Mouse (Mus musculus) right cerebral cortex, adult 18-20 months (tissue): Measurements from ENCODE around the gene Rflnb.
"Not testable (repeated sequence)": the region's sequence is repeated elsewhere in the genome, so short reads cannot be mapped to it uniquely, and the experiment has no call there.

Experiments
- DNase-seq: peaks from one replicate; pipeline ENCODE4 v3.0.0; 2022; ENCODE audit warnings: mixed read lengths

Rflnb gene

DNA sequence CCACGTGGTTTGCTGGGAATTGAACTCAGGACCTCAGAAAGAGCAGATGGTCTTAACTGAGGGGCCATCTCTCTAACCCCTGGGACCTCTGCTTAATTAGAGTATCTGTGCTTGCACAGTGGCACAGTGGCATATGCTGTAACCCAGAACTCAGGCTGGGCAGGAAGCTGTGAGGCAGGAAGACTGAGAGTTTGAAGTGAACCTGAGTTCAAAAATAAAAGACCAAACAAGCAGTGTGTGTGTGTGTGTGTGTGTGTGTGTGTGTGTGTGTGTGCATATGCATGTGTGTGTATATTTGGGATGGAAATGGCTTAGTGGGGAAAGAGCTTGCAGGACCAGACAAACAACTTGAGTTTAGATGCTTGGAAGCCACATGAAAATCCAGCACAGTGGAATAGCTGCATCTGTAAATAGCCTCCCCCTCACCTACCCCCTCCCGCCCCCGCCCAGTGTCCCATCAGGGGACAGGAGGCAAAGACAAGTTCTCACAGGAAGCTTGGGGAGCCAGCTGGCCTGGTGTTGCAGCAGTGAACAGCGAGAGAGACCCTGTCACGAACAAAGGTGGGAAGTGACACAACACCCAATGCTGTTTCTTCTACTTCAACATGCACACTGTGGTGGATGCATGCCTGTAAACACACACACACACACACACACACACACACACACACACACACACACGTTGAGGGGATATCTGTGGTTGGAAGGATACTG is 10.2 kb upstream of the Rflnb start:
- DNase-seq = no peak

GRCm38 (mm10) chr11:76035182-76035581 is 7.6 kb upstream of the Rflnb start:
- no peak for DNase-seq

DNA sequence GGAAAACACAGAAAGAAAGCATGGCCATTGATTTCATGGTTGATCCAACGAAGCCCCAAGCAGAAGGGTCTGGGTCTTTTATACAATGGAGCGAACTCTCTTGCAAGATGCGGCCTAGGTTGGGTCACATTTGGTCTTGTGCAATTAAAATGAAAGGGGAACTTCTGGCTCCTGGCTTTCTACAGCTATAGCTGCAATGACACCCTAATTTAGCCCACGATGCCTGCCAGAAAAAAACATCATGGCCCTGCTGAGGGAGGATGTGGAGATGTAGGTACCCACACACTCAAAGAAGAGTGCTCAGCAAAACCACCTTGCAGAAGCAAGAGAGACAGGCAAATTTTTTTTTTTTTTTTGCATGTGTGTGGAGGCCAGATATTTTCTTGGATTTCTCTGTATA is 6.3 kb upstream of the Rflnb start:
- peak; percentile 39 for DNase-seq

- DNase-seq = no peak
These were observed 5.8 kb upstream of the Rflnb start for GRCm38 (mm10) chr11:76033359-76033758.

- no peak for DNase-seq
These were observed 487 bp upstream of the Rflnb start for GRCm38 (mm10) chr11:76028072-76028465.

- DNase-seq = no peak
These were observed 949 bp downstream of the Rflnb start for GRCm38 (mm10) chr11:76026527-76027138.

DNA sequence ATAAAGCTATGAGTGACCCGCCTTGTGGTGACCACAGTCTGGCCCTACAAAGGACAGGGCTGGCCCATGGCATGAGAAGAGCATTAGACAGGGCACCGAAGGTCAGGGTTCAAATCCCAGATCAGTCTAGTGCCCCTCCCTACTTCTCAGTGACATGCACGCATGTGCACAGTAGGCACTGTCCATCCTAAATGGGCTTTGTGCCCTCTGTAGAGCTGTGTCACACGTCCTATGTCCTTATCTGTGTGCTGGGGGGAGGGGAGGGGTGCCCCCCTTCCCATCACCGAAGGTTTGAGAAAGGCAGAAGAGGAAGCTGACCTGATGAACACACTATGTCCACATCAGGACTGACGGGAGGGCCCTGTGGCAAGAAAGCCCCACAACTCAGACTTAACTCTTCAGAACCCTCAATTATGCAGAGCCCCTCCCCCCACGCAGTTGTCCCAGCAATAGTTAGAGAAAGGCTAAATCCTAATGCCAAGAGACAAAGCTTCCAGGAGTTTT is 2.5 kb downstream of the Rflnb start:
- no peak for DNase-seq

DNA sequence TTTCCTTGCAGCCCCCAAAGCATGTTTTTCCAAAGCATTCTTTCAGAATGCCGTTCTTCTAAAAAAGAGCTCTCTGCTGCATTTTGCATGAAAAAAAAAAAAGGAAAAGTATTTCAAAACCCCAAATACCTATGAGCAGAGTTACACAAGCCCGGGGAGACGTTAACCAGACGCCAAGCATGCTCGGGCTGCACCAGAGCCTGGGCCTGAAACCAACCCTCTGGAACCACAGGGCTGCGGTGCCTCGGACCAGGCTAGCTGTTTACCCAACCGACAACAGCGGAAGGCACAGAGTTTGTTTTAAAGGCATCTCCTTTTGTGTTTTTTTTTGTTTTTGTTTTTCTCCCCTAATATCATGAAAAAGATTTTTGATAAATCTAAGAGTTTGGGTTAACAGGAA is 6.7 kb downstream of the Rflnb start:
- DNase-seq = no peak

DNA sequence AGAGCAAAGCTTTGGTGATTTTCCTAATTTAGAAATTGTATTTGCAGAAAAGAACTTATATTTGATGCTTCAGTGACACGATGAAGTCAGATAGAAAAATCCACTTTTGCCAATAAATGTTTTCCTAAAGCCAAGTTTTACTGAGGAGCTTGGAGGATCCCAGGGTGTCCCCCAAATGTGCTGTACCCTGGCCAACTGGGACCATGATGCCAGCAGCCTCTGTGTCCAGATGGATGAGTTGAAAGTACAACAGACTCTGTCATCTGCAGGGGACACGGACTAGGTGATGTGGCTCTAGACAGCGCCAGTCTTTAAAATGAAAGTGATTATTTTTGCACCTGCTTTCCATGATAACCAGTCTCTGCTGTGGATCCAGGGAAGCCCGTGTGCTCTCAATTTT is 7.7 kb downstream of the Rflnb start:
- DNase-seq = no peak

GRCm38 (mm10) chr11:76015814-76016213 is 11.8 kb downstream of the Rflnb start:
- DNase-seq = no peak

GRCm38 (mm10) chr11:76015251-76015650 is 12.3 kb downstream of the Rflnb start:
- DNase-seq = no peak

- no peak for DNase-seq
These were observed 16.6 kb downstream of the Rflnb start for GRCm38 (mm10) chr11:76010838-76011624.

DNA sequence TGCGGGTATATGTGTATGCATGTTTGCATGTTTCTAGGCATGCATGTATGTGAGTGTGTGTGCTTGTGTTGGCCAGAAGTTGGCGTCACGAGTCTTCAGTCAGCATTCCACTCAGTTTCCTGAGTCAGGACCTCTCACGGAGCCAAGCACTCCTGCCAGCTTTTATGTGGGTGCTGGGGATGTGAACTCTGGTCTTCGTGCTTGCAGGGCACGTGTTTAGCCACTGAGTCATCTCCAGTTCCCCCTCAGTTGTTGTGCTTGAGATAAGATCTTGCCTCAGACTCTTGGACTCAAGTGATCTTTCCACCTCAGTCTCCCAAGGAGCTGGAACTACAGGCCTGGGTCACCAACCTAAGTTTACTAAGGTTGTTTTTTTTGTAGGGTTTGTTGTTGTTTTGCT is 18.5 kb downstream of the Rflnb start:
- no peak for DNase-seq

DNA sequence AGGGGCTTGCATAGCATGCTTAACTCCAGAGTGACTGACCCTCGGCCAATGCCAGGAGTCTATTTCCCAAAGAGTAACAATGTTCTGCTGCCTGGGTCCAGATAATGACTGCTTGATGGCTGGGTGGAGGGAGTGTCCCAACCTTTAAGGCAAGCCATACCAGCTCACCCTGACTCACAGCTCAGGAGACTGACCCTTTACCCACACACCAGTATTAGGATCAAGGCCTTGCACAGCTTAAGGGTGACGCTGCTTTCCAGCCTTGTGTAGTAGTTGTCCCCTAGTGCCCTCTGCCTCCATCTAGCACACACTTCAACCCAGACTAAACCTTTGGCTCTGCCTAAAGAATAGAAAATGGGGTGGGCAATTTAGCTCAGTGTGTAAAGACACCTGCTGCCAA is 19.4 kb downstream of the Rflnb start:
- DNase-seq = no peak

DNA sequence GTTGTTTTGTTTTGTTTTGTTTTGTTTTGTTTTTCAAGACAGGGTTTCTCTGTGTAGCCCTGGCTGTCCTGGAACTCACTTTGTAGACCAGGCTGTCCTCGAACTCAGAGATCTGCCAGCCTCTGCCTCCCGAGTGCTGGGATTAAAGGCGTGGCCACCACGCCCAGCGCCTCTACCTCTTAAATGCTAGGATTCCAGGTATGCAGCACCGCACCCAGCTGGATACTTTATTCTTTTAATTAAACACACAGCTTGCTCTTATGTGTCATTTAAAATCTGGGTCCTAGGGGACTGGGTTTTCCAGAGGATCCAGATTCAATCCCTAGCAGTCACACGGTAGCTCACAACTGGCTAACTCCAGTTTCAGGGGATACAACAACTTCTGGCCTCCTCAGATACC is 23.3 kb downstream of the Rflnb start:
- not testable (repeated sequence) for DNase-seq

- no peak for DNase-seq
These were observed 26.2 kb downstream of the Rflnb start for GRCm38 (mm10) chr11:76001237-76001878.

GRCm38 (mm10) chr11:76000701-76001100 is 26.9 kb downstream of the Rflnb start:
- no peak for DNase-seq

GRCm38 (mm10) chr11:75999440-76000155 is 28.0 kb downstream of the Rflnb start, which contains the start of gene 1700016K19Rik:
Gene 1700016K19Rik, plus strand, starts transcription at chr11:75999912.
- DNase-seq = peak; percentile 83

DNA sequence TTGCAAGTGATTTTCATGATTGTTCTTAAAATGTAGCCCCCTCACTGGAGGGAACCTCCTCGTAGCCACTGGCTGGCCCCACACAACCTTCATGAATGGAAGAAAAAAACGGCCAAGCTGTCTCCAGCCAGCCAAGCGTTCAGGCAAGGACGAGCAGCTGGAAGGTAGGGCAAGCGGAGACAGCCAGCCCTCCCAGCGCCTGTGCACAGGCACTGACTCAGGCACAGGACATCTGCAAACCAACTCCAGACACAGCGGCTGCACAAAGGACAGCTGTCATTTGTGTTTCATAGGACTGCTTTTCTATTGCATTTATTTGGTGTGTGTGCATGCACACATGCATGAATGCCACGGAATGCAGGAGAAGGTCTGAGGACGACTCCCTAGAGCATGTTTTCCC is 33.2 kb downstream of the Rflnb start:
- no peak for DNase-seq

DNA sequence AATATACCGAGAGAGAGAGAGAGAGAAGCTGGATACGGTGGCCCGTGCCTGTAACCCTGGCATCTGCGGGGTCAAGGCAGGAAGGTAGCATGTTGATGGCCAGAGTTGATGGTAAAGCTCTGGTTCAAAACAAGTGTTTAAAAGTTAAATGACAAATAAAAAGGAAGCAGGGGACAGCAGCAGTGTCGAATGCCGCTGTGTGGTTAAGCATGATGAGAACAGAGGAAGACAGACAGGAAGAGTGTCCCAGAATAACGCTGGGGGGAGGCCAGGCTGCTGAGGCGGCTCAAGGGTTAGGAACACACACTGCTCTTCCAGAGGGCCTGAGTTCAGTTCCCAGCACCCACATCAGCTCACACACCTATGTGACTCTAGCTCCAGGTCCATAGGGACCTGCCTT is 35.1 kb downstream of the Rflnb start:
- no peak for DNase-seq

- no peak for DNase-seq
These were observed 35.7 kb downstream of the Rflnb start for GRCm38 (mm10) chr11:75991911-75992310.
